Mouse (Mus musculus): ENCODE data around the gene Ppp1r15b.

DNA sequence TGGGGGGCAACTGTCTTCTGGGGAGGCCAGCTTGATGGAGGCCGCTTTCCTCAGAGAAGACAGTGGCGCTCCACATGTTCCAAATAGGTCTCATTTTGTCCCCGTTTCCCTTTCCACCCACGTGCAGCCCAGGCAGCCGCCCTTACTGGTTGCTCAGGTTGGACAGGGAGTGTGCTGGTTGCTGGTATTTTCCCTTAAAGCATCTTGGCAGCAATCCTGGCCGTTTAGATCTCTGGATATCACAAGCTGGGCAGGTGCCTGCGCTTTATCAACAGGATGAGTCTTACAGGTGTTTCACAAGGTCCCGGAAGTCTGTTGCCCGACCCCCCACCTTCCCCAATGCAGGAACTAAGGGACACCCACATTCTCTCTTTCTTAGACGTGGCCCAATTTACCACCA is 31.1 kb downstream of the Ppp1r15b start:
- TF ChIP-seq CTCF (IDR thresholded peaks at IDR 0.05; ENCODE audit: borderline replicate concordance, insufficient read depth, low read depth, low read length) (no peak), POLR2A (IDR thresholded peaks at IDR 0.05; ENCODE audit: borderline replicate concordance, insufficient read depth, low read length) (no peak)

Measured in cerebellum, adult 2 months (tissue).